Mouse (Mus musculus) liver, postnatal 0 days (tissue): ENCODE data around the gene Bcl2. TPM values are rescaled to one million over a fixed set of nuclear protein-coding genes. Genes with fewer than 3 reads are reported as not detected.

Experiments used
- ATAC-seq: fragments of 200-750 bp; cut with Nextera tagmentation; 2 replicates; pipeline ENCODE4 v1.8.0; 2017; ENCODE audit warnings: mild to moderate bottlenecking, moderate library complexity
- DNase-seq: peaks from one replicate; pipeline ENCODE4 v3.0.0-alpha.2; 2016
- H3K27ac ChIP-seq: fragments of 300-500 bp; sonication (generic); 2 replicates; pipeline ENCODE4 v1.5.1; 2014; ENCODE audit warnings: antibody characterized with exemption, moderate library complexity, mild to moderate bottlenecking, low read depth
- H3K27me3 ChIP-seq: fragments of 300-500 bp; sonication (generic); 2 replicates; pipeline ENCODE4 v1.6.1; 2014; ENCODE audit warnings: low read length, control low read depth, mixed read lengths; ENCODE audit not compliant: insufficient read depth
- H3K36me3 ChIP-seq: fragments of 300-500 bp; sonication (generic); replicated peaks from 2 replicates; pipeline ENCODE4 v1.6.1; 2014; ENCODE audit warnings: mild to moderate bottlenecking, control low read depth, low read length, moderate library complexity, mixed read lengths; ENCODE audit not compliant: insufficient read depth
- H3K4me1 ChIP-seq: fragments of 300-500 bp; sonication (generic); 2 replicates; pipeline ENCODE4 v1.6.1; 2014; ENCODE audit warnings: antibody characterized with exemption, mild to moderate bottlenecking, control low read depth; ENCODE audit not compliant: insufficient read depth
- H3K4me2 ChIP-seq: fragments of 300-500 bp; sonication (generic); 2 replicates; pipeline ENCODE4 v1.6.1; 2014; ENCODE audit warnings: low read depth, mild to moderate bottlenecking, low read length, moderate library complexity, mixed read lengths
- H3K4me3 ChIP-seq: fragments of 300-500 bp; sonication (generic); 2 replicates; pipeline ENCODE4 v1.5.1; 2014; ENCODE audit warnings: low read depth, low read length
- H3K9ac ChIP-seq: fragments of 300-500 bp; sonication (generic); replicated peaks from 2 replicates; pipeline ENCODE4 v1.6.1; 2014; ENCODE audit warnings: mild to moderate bottlenecking, moderate library complexity
- H3K9me3 ChIP-seq: fragments of 300-500 bp; sonication (generic); 2 replicates; pipeline ENCODE4 v1.6.1; 2016; ENCODE audit warnings: mild to moderate bottlenecking, control low read depth, low read length, mixed read lengths
- CTCF ChIP-seq: sonication (generic); IDR thresholded peaks from 2 replicates; pipeline ENCODE4 v1.5.1; 2016; ENCODE audit warnings: antibody characterized with exemption, low read depth
- EP300 ChIP-seq: IDR thresholded peaks from 2 replicates; pipeline ENCODE4 v1.6.1; 2016; ENCODE audit warnings: antibody characterized with exemption, low read depth, mild to moderate bottlenecking
- WGBS: fragments of 180-500 bp; shearing (Covaris S2); extraction: QIAGEN DNeasy Blood & Tissue Kit; methylation state at CpG from one replicate; pipeline ENCODE4 v1.1.7; 2014; ENCODE audit not compliant: insufficient replicate concordance; 5-methylcytosine and 5-hydroxymethylcytosine counted together
- polyA plus RNA-seq: library from polyadenylated mRNA; unstranded; fragments of >200 nt; fragmentation: Nextera tagmentation; extraction: Ambion mirVana; gene quantifications from 2 replicates; pipeline ENCODE4 v1.2.1, GENCODE M21; 2015

The Bcl2 gene
- polyA plus RNA-seq, 1 experiment from 2014 or later: 0.83 TPM

GRCm38 (mm10) chr1:106562751-106563150 is 151.3 kb downstream of the Bcl2 start:
- Histone ChIP-seq H3K4me3 (no peak overlapping the region), H3K27me3 (no peaks in the 10 kb centered on the region), H3K36me3 (no peaks in the 10 kb centered on the region), H3K27ac (no peak overlapping the region), H3K4me2 (no peak overlapping the region), H3K9me3 (no peaks in the 10 kb centered on the region), H3K4me1 (no peaks in the 10 kb centered on the region), H3K9ac (no peak overlapping the region)
- WGBS: 81% methylated on average over 3 of the region's 3 CpGs
- DNase-seq: no peak
- TF ChIP-seq EP300 (no peak), CTCF (no peak)
- no peak for ATAC-seq

GRCm38 (mm10) chr1:106561085-106561760 is 152.9 kb downstream of the Bcl2 start:
- 45% methylated on average over 11 of the region's 11 CpGs for WGBS
- Histone ChIP-seq H3K27ac (no peak overlapping the region), H3K27me3 (no peaks in the 10 kb centered on the region), H3K4me3 (no peak overlapping the region), H3K9me3 (no peaks in the 10 kb centered on the region), H3K4me1 (no peaks in the 10 kb centered on the region), H3K36me3 (no peaks in the 10 kb centered on the region), H3K9ac (no peak overlapping the region), H3K4me2 (no peak overlapping the region)
- ATAC-seq: no peak
- TF ChIP-seq CTCF (no peak), EP300 (no peak)
- no peak for DNase-seq

- no peak for ATAC-seq
- no peak overlapping the region for H3K4me3 ChIP-seq
- TF ChIP-seq CTCF: no peak
- no peak for TF ChIP-seq EP300
- H3K27me3 ChIP-seq: no peaks in the 10 kb centered on the region
- H3K9me3 ChIP-seq: no peaks in the 10 kb centered on the region
- DNase-seq: no peak
- H3K27ac ChIP-seq: no peak overlapping the region
- no peaks in the 10 kb centered on the region for H3K36me3 ChIP-seq
- H3K9ac ChIP-seq: no peak overlapping the region
- WGBS: 59% methylated on average over 3 of the region's 3 CpGs
- H3K4me1 ChIP-seq: 0 out of 2 replicates have a peak, but pooled peaks cover 2% of the 10 kb centered on the region
- H3K4me2 ChIP-seq: no peak overlapping the region
Measured at GRCm38 (mm10) chr1:106560105-106560504, 154.0 kb downstream of the Bcl2 start.

GRCm38 (mm10) chr1:106559116-106559605 is 154.9 kb downstream of the Bcl2 start:
- 72% methylated on average over 2 of the region's 2 CpGs for WGBS
- Histone ChIP-seq H3K9me3 (no peaks in the 10 kb centered on the region), H3K4me3 (no peak overlapping the region), H3K27me3 (no peaks in the 10 kb centered on the region), H3K9ac (no peak overlapping the region), H3K4me2 (no peak overlapping the region), H3K4me1 (peaks cover 2% of the 10 kb centered on the region; the same call in 1 of the 2 replicates), H3K27ac (no peak overlapping the region), H3K36me3 (no peaks in the 10 kb centered on the region)
- DNase-seq (no peak), ATAC-seq (no peak)
- TF ChIP-seq EP300: no peak
- no peak for TF ChIP-seq CTCF

GRCm38 (mm10) chr1:106555498-106556168 is 158.4 kb downstream of the Bcl2 start:
- no peak overlapping the region for H3K4me2 ChIP-seq
- peaks cover 6% of the 10 kb centered on the region; the same call in 1 of the 2 replicates for H3K4me1 ChIP-seq
- H3K9ac ChIP-seq: no peak overlapping the region
- no peaks in the 10 kb centered on the region for H3K36me3 ChIP-seq
- no peaks in the 10 kb centered on the region for H3K27me3 ChIP-seq
- ATAC-seq: no peak
- 44% methylated on average over 9 of the region's 9 CpGs for WGBS
- DNase-seq: no peak
- TF ChIP-seq EP300 (no peak), CTCF (no peak)
- H3K9me3 ChIP-seq: no peaks in the 10 kb centered on the region
- H3K4me3 ChIP-seq: no peak overlapping the region
- no peak overlapping the region for H3K27ac ChIP-seq

- Histone ChIP-seq H3K27me3 (no peaks in the 10 kb centered on the region), H3K4me2 (no peak overlapping the region), H3K36me3 (no peaks in the 10 kb centered on the region), H3K4me3 (no peak overlapping the region), H3K9ac (no peak overlapping the region), H3K4me1 (peaks cover 14% of the 10 kb centered on the region), H3K9me3 (no peaks in the 10 kb centered on the region), H3K27ac (no peak overlapping the region)
- no peak for ATAC-seq
- TF ChIP-seq CTCF: no peak
- TF ChIP-seq EP300: no peak
- 61% methylated on average over 8 of the region's 8 CpGs for WGBS
- DNase-seq: no peak
Measured at GRCm38 (mm10) chr1:106553846-106554802, 159.9 kb downstream of the Bcl2 start.
